Mouse (Mus musculus) brain, embryonic 14.5 days (tissue): ENCODE results near the gene Ltc4s.

ENCODE experiments used
- CTCF ChIP-seq: fragments of 200-500 bp; IDR thresholded peaks from 2 replicates; pipeline ENCODE4 v1.5.1; 2012; ENCODE audit warnings: inconsistent platforms, mild to moderate bottlenecking, moderate library complexity, borderline replicate concordance; ENCODE audit not compliant: insufficient read depth, insufficient read length; ENCODE audit errors: extremely low read depth
- POLR2A ChIP-seq: fragments of 200-500 bp; IDR thresholded peaks from 2 replicates; pipeline ENCODE4 v1.6.1; 2012; ENCODE audit warnings: mild to moderate bottlenecking, inconsistent platforms, borderline replicate concordance; ENCODE audit not compliant: poor library complexity, insufficient read depth, insufficient read length, severe bottlenecking; ENCODE audit errors: extremely low read depth

DNA sequence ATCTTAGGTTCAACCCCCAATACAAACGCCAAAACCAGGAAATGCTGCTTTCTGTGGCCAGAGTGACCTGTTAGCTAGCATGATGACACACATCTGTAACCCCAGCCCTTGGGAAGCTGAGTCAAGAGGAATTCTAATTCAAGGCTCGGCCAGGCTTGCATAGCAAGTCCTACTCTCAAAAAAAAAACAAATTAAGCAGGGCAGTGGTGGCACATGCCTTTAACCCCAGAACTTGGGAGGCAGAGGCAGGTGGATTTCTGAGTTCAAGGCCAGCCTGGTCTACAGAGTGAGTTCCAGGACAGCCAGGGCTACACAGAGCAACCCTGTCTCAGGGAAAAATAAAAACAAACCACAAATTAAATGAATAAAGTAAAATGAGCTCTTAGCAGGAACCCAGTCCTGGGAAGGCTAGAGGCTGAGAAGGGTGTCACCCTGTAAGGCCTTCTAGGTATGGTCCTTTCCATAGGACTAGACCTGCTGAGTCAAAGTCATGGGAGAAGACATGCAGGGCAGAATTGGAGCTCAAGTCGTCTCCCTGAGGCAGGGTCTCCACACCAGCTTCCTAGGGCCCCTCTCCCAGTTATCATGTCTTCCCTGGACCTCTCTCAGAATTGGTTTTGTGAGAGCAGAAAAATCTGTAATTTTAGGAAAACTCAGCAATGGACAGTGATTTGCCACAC, 26.2 kb downstream of the Ltc4s start:
- no peak for TF ChIP-seq CTCF
- no peak for TF ChIP-seq POLR2A
